Mouse (Mus musculus) layer of hippocampus, adult 9-11 months (tissue): ENCODE results near the gene Abhd15.
"Not testable (repeated sequence)": the region's sequence is repeated elsewhere in the genome, so short reads cannot be mapped to it uniquely, and the experiment has no call there.

Experiments used
- DNase-seq: peaks from one replicate; pipeline ENCODE4 v3.0.0; 2022

The Abhd15 gene

GRCm38 (mm10) chr11:77514281-77514831 lies 565 bp upstream of the Abhd15 start:
- DNase-seq = no peak

GRCm38 (mm10) chr11:77515637-77516552 lies 974 bp downstream of the Abhd15 start, which contains the start of gene Trp53i13:
TSS of gene Trp53i13 (minus strand) at chr11:77515980.
- no peak for DNase-seq

- no peak for DNase-seq
Measured at GRCm38 (mm10) chr11:77516553-77517425, 1.9 kb downstream of the Abhd15 start.

GRCm38 (mm10) chr11:77518051-77518798 lies 3.3 kb downstream of the Abhd15 start:
- DNase-seq = no peak

- peak; percentile 78 for DNase-seq
Measured at GRCm38 (mm10) chr11:77519043-77519442, 4.1 kb downstream of the Abhd15 start, which contains the start of gene Gm10392. TSS of gene Gm10392 (minus strand) at chr11:77519198.

GRCm38 (mm10) chr11:77520601-77521529 lies 5.9 kb downstream of the Abhd15 start:
- DNase-seq = peak; percentile 72

- DNase-seq = no peak
Measured at GRCm38 (mm10) chr11:77525804-77526486, 11.0 kb downstream of the Abhd15 start.

- not testable (repeated sequence) for DNase-seq
Measured at GRCm38 (mm10) chr11:77528420-77528819, 13.5 kb downstream of the Abhd15 start.

- no peak for DNase-seq
Measured at GRCm38 (mm10) chr11:77529644-77530043, 14.7 kb downstream of the Abhd15 start.

GRCm38 (mm10) chr11:77530862-77531261 lies 15.9 kb downstream of the Abhd15 start:
- no peak for DNase-seq

- no peak for DNase-seq
Measured at GRCm38 (mm10) chr11:77532202-77532846, 17.4 kb downstream of the Abhd15 start.

GRCm38 (mm10) chr11:77545261-77545660 lies 30.3 kb downstream of the Abhd15 start:
- no peak for DNase-seq

- DNase-seq = no peak
Measured at GRCm38 (mm10) chr11:77585201-77585600, 70.3 kb downstream of the Abhd15 start.
